Mouse (Mus musculus): Measurements from ENCODE around the gene Methig1.

DNA sequence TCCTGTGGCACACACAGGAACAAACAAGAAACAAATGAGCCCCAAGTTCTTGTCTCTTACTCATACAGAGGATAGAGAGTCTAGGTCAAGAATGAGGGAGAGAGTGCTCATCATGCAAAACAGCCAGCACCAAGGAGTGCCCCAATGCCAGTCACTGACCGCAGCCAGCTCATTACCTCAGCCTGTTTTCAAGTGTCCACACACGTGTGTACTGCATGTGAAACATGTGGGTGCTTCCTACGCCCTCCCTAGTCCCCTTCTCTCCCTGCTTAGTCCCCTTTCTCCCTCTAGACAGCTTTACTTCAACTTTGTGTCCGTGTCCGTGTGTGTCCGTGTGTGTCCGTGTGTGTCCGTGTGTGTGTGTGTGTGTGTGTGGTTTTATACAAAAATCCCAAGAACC lies 26.7 kb downstream of the Methig1 start:
- TF ChIP-seq MAX (IDR thresholded peaks at IDR 0.05) (no peak), USF1 (IDR thresholded peaks at IDR 0.05; ENCODE audit: low read depth) (no peak), CTCF (IDR thresholded peaks at IDR 0.05; ENCODE audit: control insufficient read depth, insufficient read depth, insufficient read length) (no peak)
